Mouse (Mus musculus): Measurements from ENCODE around the gene Prkra. TPM values are rescaled to one million over a fixed set of nuclear protein-coding genes. Genes with fewer than 3 reads are reported as not detected.
A peak's percentile ranks its signal among the peaks of the same experiment; 100 is the strongest.

Prkra gene
- total and polyA plus RNA-seq, 3 experiments = 7.0 to 13.7 (median 8.4) TPM

- no peak for DNase-seq (ENCODE audit: extremely low read depth)
- Histone ChIP-seq H3K4me1 (ENCODE audit: control insufficient read depth in 1 of 2, insufficient read depth in 2 of 2) (0 out of 4 replicates have a peak, but pooled peaks cover 0 to 2% of the 10 kb centered on the region in 2 experiments), H3K27ac (ENCODE audit: insufficient read depth, low read depth) (no peak overlapping the region), H3K9ac (ENCODE audit: insufficient read depth, low read depth) (no peak overlapping the region), H3K27me3 (replicated peaks) (no peaks in the 10 kb centered on the region), H3K9me3 (replicated peaks; ENCODE audit: low read length) (no peaks in the 10 kb centered on the region), H3K79me2 (replicated peaks; ENCODE audit: control insufficient read depth, extremely low read depth, insufficient read depth, poor library complexity, severe bottlenecking) (no peaks in the 10 kb centered on the region), H3K36me3 (replicated peaks in 1 of 2; ENCODE audit: control insufficient read depth in 1 of 2, insufficient read depth in 1 of 2, low read length in 1 of 2) (no peaks in the 10 kb centered on the region), H3K4me2 (ENCODE audit: insufficient read depth, low read depth, poor library complexity, severe bottlenecking) (no peak overlapping the region), H3K4me3 (replicated peaks in 1 of 3; ENCODE audit: low read depth in 2 of 3, low read length in 2 of 3, poor library complexity in 1 of 3) (no peak overlapping the region)
- TF ChIP-seq TBP (conservative IDR thresholded peaks at IDR 0.05; ENCODE audit: low read depth, low read length) (no peak), HCFC1 (IDR thresholded peaks at IDR 0.05; ENCODE audit: low read depth, low read length) (no peak), ZC3H11A (IDR thresholded peaks at IDR 0.05; ENCODE audit: low read depth, low read length) (no peak), CHD1 (IDR thresholded peaks at IDR 0.05; ENCODE audit: low read depth, low read length) (no peak), CTCF (conservative IDR thresholded peaks at IDR 0.05 in 1 of 2, IDR thresholded peaks at IDR 0.05 in 1 of 2; ENCODE audit: low read depth in 2 of 2, low read length in 2 of 2) (peak in 1 of 2 experiments; percentile 14; a peak in 1 of 4 replicates), SMC3 (IDR thresholded peaks at IDR 0.05; ENCODE audit: low read depth, low read length) (no peak)
- dilution Hi-C loops (cut with MboI; ENCODE audit: extremely low pct_ligation_motif_present, extremely low pct_unique_long_range_greater_than_20kb, low sequenced_read_pairs) = no loop called here
- in situ Hi-C loops (cut with MboI; ENCODE audit: low pct_ligation_motif_present, low pct_unique_long_range_greater_than_20kb, low sequenced_read_pairs) = no loop called here
Measured at GRCm38 (mm10) chr2:76653070-76653469, 5.3 kb upstream of the Prkra start.

GRCm38 (mm10) chr2:76648666-76649141 is 889 bp upstream of the Prkra start:
- H3K79me2 ChIP-seq (replicated peaks; ENCODE audit: control insufficient read depth, extremely low read depth, insufficient read depth, poor library complexity, severe bottlenecking) = no peaks in the 10 kb centered on the region
- peak overlapping the region; percentile 19; the same call in 1 of the 2 replicates for H3K4me2 ChIP-seq (ENCODE audit: insufficient read depth, low read depth, poor library complexity, severe bottlenecking)
- DNase-seq (ENCODE audit: extremely low read depth) = no peak
- TF ChIP-seq ETS1 (conservative IDR thresholded peaks at IDR 0.05; ENCODE audit: low read depth, low read length) (no peak), CHD1 (IDR thresholded peaks at IDR 0.05; ENCODE audit: low read depth, low read length) (no peak), RAD21 (IDR thresholded peaks at IDR 0.05; ENCODE audit: low read depth, low read length) (no peak), GABPA (IDR thresholded peaks at IDR 0.05; ENCODE audit: insufficient replicate concordance, low read depth, low read length) (no peak), ELF1 (IDR thresholded peaks at IDR 0.05; ENCODE audit: low read depth, low read length) (no peak), IRF4 (IDR thresholded peaks at IDR 0.05; ENCODE audit: low read depth, low read length) (no peak), POLR2AphosphoS2 (IDR thresholded peaks at IDR 0.05; ENCODE audit: low read depth, low read length) (no peak), E2F4 (IDR thresholded peaks at IDR 0.05; ENCODE audit: insufficient replicate concordance, low read depth, low read length) (no peak)
- no peaks in the 10 kb centered on the region for H3K27me3 ChIP-seq (replicated peaks)
- in situ Hi-C loops (cut with MboI; ENCODE audit: low pct_ligation_motif_present, low pct_unique_long_range_greater_than_20kb, low sequenced_read_pairs) (no loop called here), dilution Hi-C loops (cut with MboI; ENCODE audit: extremely low pct_ligation_motif_present, extremely low pct_unique_long_range_greater_than_20kb, low sequenced_read_pairs) (no loop called here)
- H3K27ac ChIP-seq (ENCODE audit: insufficient read depth, low read depth) = no peak overlapping the region
- peaks cover 4 to 7% of the 10 kb centered on the region in 2 experiments; a peak in 3 of 4 replicates for H3K4me1 ChIP-seq (ENCODE audit: control insufficient read depth in 1 of 2, insufficient read depth in 2 of 2)
- H3K36me3 ChIP-seq (replicated peaks in 1 of 2; ENCODE audit: control insufficient read depth in 1 of 2, insufficient read depth in 1 of 2, low read length in 1 of 2) = no peaks in the 10 kb centered on the region
- H3K9me3 ChIP-seq (replicated peaks; ENCODE audit: low read length) = no peaks in the 10 kb centered on the region
- peak overlapping the region in 1 of 3 experiments; percentile 68 for H3K4me3 ChIP-seq (replicated peaks in 1 of 3; ENCODE audit: low read depth in 2 of 3, low read length in 2 of 3, poor library complexity in 1 of 3)
- H3K9ac ChIP-seq (ENCODE audit: insufficient read depth, low read depth) = 0 out of 2 replicates have a peak overlapping the region, but pooled peaks have one; percentile 46

Data from CH12.LX (cell line).